Mouse (Mus musculus): ENCODE measurements at regions not wholly inside any gene's neighbourhood (a gene's known extent, or its start where the extent isn't known, plus 50 kb on each side); places are given as distances from the start of the nearest gene placed in this dataset.
"Not testable (repeated sequence)": the region's sequence is repeated elsewhere in the genome, so short reads cannot be mapped to it uniquely, and the experiment has no call there.

- ATAC-seq (replicated peaks; ENCODE audit: poor library complexity): no peak
These were observed 864.2 kb downstream of the Ttll7 start for GRCm38 (mm10) chr3:147716391-147716790.

GRCm38 (mm10) chr3:147707401-147707801 lies 855.2 kb downstream of the Ttll7 start:
- no peak for ATAC-seq (replicated peaks; ENCODE audit: poor library complexity)

GRCm38 (mm10) chr3:147683730-147684129 lies 831.6 kb downstream of the Ttll7 start:
- no peak for ATAC-seq (replicated peaks; ENCODE audit: poor library complexity)

GRCm38 (mm10) chr3:147680299-147680698 lies 828.1 kb downstream of the Ttll7 start:
- no peak for ATAC-seq (replicated peaks; ENCODE audit: poor library complexity)

- ATAC-seq (replicated peaks; ENCODE audit: poor library complexity): no peak
These were observed 810.4 kb downstream of the Ttll7 start for GRCm38 (mm10) chr3:147662572-147662971.

- no peak for ATAC-seq (replicated peaks; ENCODE audit: poor library complexity)
These were observed 800.7 kb downstream of the Ttll7 start for GRCm38 (mm10) chr3:147652849-147653248.

- not testable (repeated sequence) for ATAC-seq (replicated peaks; ENCODE audit: poor library complexity)
These were observed 783.3 kb downstream of the Ttll7 start for GRCm38 (mm10) chr3:147635486-147635885.

- no peak for ATAC-seq (replicated peaks; ENCODE audit: poor library complexity)
These were observed 779.0 kb downstream of the Ttll7 start for GRCm38 (mm10) chr3:147631151-147631550.

GRCm38 (mm10) chr3:147583697-147584315 lies 731.6 kb downstream of the Ttll7 start:
- ATAC-seq (replicated peaks; ENCODE audit: poor library complexity): no peak

GRCm38 (mm10) chr3:147571850-147572249 lies 719.7 kb downstream of the Ttll7 start:
- no peak for ATAC-seq (replicated peaks; ENCODE audit: poor library complexity)

GRCm38 (mm10) chr3:147545329-147546006 lies 693.3 kb downstream of the Ttll7 start:
- no peak for ATAC-seq (replicated peaks; ENCODE audit: poor library complexity)

GRCm38 (mm10) chr3:147542285-147542684 lies 690.1 kb downstream of the Ttll7 start:
- no peak for ATAC-seq (replicated peaks; ENCODE audit: poor library complexity)

- ATAC-seq (replicated peaks; ENCODE audit: poor library complexity): no peak
These were observed 685.4 kb downstream of the Ttll7 start for GRCm38 (mm10) chr3:147537584-147537983.

- no peak for ATAC-seq (replicated peaks; ENCODE audit: poor library complexity)
These were observed 680.0 kb downstream of the Ttll7 start for GRCm38 (mm10) chr3:147532196-147532595.

GRCm38 (mm10) chr3:147531608-147532180 lies 679.5 kb downstream of the Ttll7 start:
- no peak for ATAC-seq (replicated peaks; ENCODE audit: poor library complexity)

Measured in megakaryocyte progenitor cell, adult 5-6 weeks (primary cell).